Mouse (Mus musculus): Measurements from ENCODE around the gene Lrrc4b.

- TF ChIP-seq ZC3H11A (IDR thresholded peaks at IDR 0.05; ENCODE audit: borderline replicate concordance, low read depth, low read length): no peak
- no peak for TF ChIP-seq ZNF384 (IDR thresholded peaks at IDR 0.05; ENCODE audit: low read depth, low read length)
- no peak for TF ChIP-seq HCFC1 (IDR thresholded peaks at IDR 0.05; ENCODE audit: borderline replicate concordance, insufficient read depth, low read length)
These were observed 27.1 kb upstream of the Lrrc4b start for GRCm38 (mm10) chr7:44401673-44402072.
